Mouse (Mus musculus): ENCODE results near the gene Dennd2c. TPM values are rescaled to one million over a fixed set of nuclear protein-coding genes. Genes with fewer than 3 reads are reported as not detected.

Dennd2c gene
- total and polyA plus RNA-seq, 2 experiments: 0.09 to 0.55 TPM

DNA sequence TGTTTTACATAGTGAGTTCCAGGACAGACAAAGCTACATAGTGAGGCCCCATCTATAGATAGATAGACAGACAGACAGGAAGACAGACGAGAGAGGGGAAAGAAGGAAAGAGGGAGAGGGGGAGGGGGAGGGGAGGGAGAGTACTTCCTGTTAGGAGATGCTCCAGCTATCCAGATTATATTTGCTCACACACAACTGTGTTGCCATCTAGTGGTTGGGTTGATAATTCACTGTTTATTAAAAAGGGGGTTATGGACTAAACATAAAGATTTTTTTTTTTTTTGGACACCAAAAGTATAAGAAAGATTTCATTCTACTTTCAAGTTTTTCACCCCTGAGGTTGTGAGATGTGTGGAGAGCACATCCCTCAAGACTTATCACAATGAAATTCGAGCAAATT is 1.7 kb upstream of the Dennd2c start:
- DNase-seq (ENCODE audit: extremely low read depth, low read depth, low spot score): peak; percentile 19
- no peak overlapping the region for H3K9ac ChIP-seq (ENCODE audit: low read depth, low read length)
- H3K27ac ChIP-seq (replicated peaks; ENCODE audit: insufficient read depth, low read depth, low read length): no peak overlapping the region
- TF ChIP-seq POLR2A (IDR thresholded peaks at IDR 0.05; ENCODE audit: extremely low read depth, insufficient read depth, low read length): no peak
- no peak for TF ChIP-seq CTCF (IDR thresholded peaks at IDR 0.05; ENCODE audit: low read depth, low read length)
- H3K27me3 ChIP-seq (ENCODE audit: control insufficient read depth, insufficient read depth, low read length): no peaks in the 10 kb centered on the region
- H3K36me3 ChIP-seq (ENCODE audit: control insufficient read depth, insufficient read depth, low read length): no peaks in the 10 kb centered on the region
- no peak overlapping the region for H3K4me3 ChIP-seq (ENCODE audit: insufficient read depth, low read depth, low read length)
- no peaks in the 10 kb centered on the region for H3K4me1 ChIP-seq (ENCODE audit: control insufficient read depth, insufficient read depth, low read length)
- WGBS: 61% methylated on average over 2 of the region's 2 CpGs
- no peaks in the 10 kb centered on the region for H3K79me2 ChIP-seq (ENCODE audit: control insufficient read depth, insufficient read depth, low read length)

DNA sequence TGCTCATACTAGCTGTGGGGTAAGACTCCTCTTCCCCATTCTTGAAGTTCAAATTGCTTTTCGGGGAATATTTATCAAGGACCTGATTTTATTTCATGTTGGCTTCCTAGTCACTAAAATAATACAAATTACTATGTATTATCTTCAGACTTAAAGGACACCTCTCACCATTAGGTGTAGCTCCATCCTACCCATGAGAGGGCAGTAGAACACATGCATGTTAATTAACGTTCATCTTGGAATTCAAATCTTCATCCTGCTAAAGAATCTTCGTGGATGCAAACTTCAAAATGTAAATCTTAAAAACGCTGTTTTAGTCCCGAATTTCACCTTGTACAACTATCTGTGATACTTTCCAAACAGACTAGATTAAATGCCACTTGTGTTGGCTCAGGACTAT is 1.2 kb upstream of the Dennd2c start:
- 57% methylated on average over 5 of the region's 5 CpGs for WGBS
- Histone ChIP-seq H3K27me3 (ENCODE audit: control insufficient read depth, insufficient read depth, low read length) (no peaks in the 10 kb centered on the region), H3K4me3 (ENCODE audit: insufficient read depth, low read depth, low read length) (no peak overlapping the region), H3K36me3 (ENCODE audit: control insufficient read depth, insufficient read depth, low read length) (no peaks in the 10 kb centered on the region), H3K79me2 (ENCODE audit: control insufficient read depth, insufficient read depth, low read length) (no peaks in the 10 kb centered on the region), H3K27ac (replicated peaks; ENCODE audit: insufficient read depth, low read depth, low read length) (no peak overlapping the region), H3K4me1 (ENCODE audit: control insufficient read depth, insufficient read depth, low read length) (no peaks in the 10 kb centered on the region), H3K9ac (ENCODE audit: low read depth, low read length) (no peak overlapping the region)
- TF ChIP-seq POLR2A (IDR thresholded peaks at IDR 0.05; ENCODE audit: extremely low read depth, insufficient read depth, low read length) (no peak), CTCF (IDR thresholded peaks at IDR 0.05; ENCODE audit: low read depth, low read length) (no peak)
- DNase-seq (ENCODE audit: extremely low read depth, low read depth, low spot score): no peak

DNA sequence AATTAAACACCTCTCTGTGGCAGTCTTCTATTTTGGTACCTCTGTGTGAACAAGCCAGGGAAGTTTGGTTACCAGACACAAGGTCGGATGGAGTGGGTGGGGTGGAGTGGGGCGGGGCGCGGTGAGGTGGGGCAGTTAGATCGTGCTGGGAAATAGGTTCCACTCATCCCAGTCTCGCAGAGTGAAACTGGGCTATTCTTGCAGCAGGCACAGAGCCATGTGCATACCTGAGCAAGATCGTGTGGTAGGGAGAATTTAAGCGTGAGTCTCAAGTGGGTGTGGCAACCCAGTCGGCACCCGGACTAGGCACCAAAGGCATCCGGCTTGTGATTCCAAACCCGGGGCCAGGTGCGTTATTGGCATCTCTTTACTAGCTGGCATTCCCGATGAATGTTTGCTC is 495 bp upstream of the Dennd2c start:
- peak overlapping the region; percentile 89 for H3K4me3 ChIP-seq (ENCODE audit: insufficient read depth, low read depth, low read length)
- no peaks in the 10 kb centered on the region for H3K36me3 ChIP-seq (ENCODE audit: control insufficient read depth, insufficient read depth, low read length)
- H3K9ac ChIP-seq (ENCODE audit: low read depth, low read length): 0 out of 2 replicates have a peak overlapping the region, but pooled peaks have one; percentile 40
- no peaks in the 10 kb centered on the region for H3K79me2 ChIP-seq (ENCODE audit: control insufficient read depth, insufficient read depth, low read length)
- no peak for DNase-seq (ENCODE audit: extremely low read depth, low read depth, low spot score)
- TF ChIP-seq CTCF (IDR thresholded peaks at IDR 0.05; ENCODE audit: low read depth, low read length): no peak
- TF ChIP-seq POLR2A (IDR thresholded peaks at IDR 0.05; ENCODE audit: extremely low read depth, insufficient read depth, low read length): no peak
- no peaks in the 10 kb centered on the region for H3K4me1 ChIP-seq (ENCODE audit: control insufficient read depth, insufficient read depth, low read length)
- no peak overlapping the region for H3K27ac ChIP-seq (replicated peaks; ENCODE audit: insufficient read depth, low read depth, low read length)
- H3K27me3 ChIP-seq (ENCODE audit: control insufficient read depth, insufficient read depth, low read length): no peaks in the 10 kb centered on the region
- WGBS: 3% methylated on average over 14 of the region's 14 CpGs

DNA sequence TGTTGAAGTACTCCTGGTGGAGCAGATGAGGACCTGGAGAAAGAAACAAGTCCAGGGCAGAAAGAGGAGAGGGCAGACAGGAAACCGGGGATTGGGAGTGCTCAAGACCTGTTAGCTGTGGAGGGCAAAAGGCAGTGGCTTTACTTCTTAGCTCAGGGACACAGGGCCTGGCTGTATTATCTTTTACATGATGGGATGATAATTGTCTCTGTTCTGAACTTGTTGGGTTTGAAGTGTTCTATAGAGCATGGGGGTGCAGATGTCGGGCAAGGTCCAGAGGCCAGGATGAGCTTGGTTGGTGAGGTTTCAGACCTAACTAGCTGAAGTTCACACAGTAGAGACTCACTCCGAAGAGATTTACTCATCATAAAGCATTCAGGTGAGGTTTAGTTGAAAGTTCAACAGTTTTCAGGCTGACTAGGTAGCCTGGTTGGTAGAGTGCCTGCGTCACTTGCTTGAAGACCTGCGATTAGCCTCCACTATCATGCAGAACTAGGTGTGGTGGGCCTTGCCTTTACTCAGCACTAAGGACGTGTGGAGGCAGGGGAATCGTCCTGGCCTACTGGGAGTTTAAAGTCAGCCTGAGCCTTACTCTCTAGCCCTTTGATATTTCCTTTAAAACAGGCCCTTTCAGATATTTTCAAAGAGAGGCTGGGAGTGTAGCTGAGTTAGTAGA is 5.3 kb downstream of the Dennd2c start:
- Histone ChIP-seq H3K36me3 (ENCODE audit: control insufficient read depth, insufficient read depth, low read length) (no peaks in the 10 kb centered on the region), H3K4me3 (ENCODE audit: insufficient read depth, low read depth, low read length) (no peak overlapping the region), H3K79me2 (ENCODE audit: control insufficient read depth, insufficient read depth, low read length) (no peaks in the 10 kb centered on the region), H3K9ac (ENCODE audit: low read depth, low read length) (no peak overlapping the region), H3K4me1 (ENCODE audit: control insufficient read depth, insufficient read depth, low read length) (no peaks in the 10 kb centered on the region), H3K27ac (replicated peaks; ENCODE audit: insufficient read depth, low read depth, low read length) (no peak overlapping the region), H3K27me3 (ENCODE audit: control insufficient read depth, insufficient read depth, low read length) (no peaks in the 10 kb centered on the region)
- no peak for DNase-seq (ENCODE audit: extremely low read depth, low read depth, low spot score)
- WGBS: 86% methylated on average over 7 of the region's 7 CpGs
- TF ChIP-seq POLR2A (IDR thresholded peaks at IDR 0.05; ENCODE audit: extremely low read depth, insufficient read depth, low read length): no peak
- no peak for TF ChIP-seq CTCF (IDR thresholded peaks at IDR 0.05; ENCODE audit: low read depth, low read length)

DNA sequence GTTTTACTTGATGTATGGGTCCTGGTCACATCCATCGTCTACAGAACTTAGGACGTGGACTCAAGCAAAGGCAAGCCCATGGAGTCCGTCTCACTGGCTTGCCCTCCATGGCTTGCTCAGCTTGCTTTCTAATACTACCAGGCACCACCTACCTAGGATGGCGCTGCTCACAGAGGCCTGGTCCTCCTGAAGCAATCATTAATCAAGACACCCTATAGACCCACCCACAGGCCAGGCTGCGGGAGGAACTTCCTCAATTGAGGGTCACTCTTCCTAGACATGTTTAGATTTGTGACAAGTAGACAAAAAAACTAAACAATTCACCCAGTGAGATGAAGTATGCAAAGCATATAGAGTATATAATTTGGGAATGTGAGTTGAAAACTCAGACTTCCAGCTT is 9.8 kb downstream of the Dennd2c start:
- H3K36me3 ChIP-seq (ENCODE audit: control insufficient read depth, insufficient read depth, low read length): no peaks in the 10 kb centered on the region
- no peaks in the 10 kb centered on the region for H3K27me3 ChIP-seq (ENCODE audit: control insufficient read depth, insufficient read depth, low read length)
- no peak overlapping the region for H3K27ac ChIP-seq (replicated peaks; ENCODE audit: insufficient read depth, low read depth, low read length)
- no peaks in the 10 kb centered on the region for H3K4me1 ChIP-seq (ENCODE audit: control insufficient read depth, insufficient read depth, low read length)
- no peak for DNase-seq (ENCODE audit: extremely low read depth, low read depth, low spot score)
- H3K9ac ChIP-seq (ENCODE audit: low read depth, low read length): no peak overlapping the region
- no peak overlapping the region for H3K4me3 ChIP-seq (ENCODE audit: insufficient read depth, low read depth, low read length)
- TF ChIP-seq CTCF (IDR thresholded peaks at IDR 0.05; ENCODE audit: low read depth, low read length): no peak
- TF ChIP-seq POLR2A (IDR thresholded peaks at IDR 0.05; ENCODE audit: extremely low read depth, insufficient read depth, low read length): no peak
- 80% methylated on average over 5 of the region's 5 CpGs for WGBS
- H3K79me2 ChIP-seq (ENCODE audit: control insufficient read depth, insufficient read depth, low read length): no peaks in the 10 kb centered on the region

DNA sequence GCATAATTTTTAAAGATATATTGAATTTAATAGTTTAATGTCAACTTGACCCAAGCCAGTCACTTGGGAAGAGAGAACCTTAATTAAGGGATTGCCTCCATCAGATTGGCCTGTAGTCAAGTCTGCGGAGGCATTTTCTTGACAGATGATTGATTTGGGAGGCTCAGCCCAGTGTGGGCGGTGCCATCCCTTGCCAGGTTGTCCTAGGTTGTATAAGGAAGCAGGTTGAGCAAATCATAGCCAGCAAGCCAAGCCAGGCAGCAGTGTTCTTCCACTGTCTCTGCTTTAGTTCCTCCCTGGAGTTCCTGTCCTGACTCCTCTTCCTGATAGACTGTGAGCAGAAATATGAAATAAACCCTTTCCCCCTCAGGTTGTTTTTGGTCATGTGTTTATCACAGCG is 21.2 kb downstream of the Dennd2c start:
- H3K79me2 ChIP-seq (ENCODE audit: control insufficient read depth, insufficient read depth, low read length): no peaks in the 10 kb centered on the region
- no peak overlapping the region for H3K9ac ChIP-seq (ENCODE audit: low read depth, low read length)
- H3K4me3 ChIP-seq (ENCODE audit: insufficient read depth, low read depth, low read length): no peak overlapping the region
- no peaks in the 10 kb centered on the region for H3K4me1 ChIP-seq (ENCODE audit: control insufficient read depth, insufficient read depth, low read length)
- no peaks in the 10 kb centered on the region for H3K27me3 ChIP-seq (ENCODE audit: control insufficient read depth, insufficient read depth, low read length)
- WGBS: 69% methylated on average over 3 of the region's 3 CpGs
- no peaks in the 10 kb centered on the region for H3K36me3 ChIP-seq (ENCODE audit: control insufficient read depth, insufficient read depth, low read length)
- H3K27ac ChIP-seq (replicated peaks; ENCODE audit: insufficient read depth, low read depth, low read length): no peak overlapping the region
- DNase-seq (ENCODE audit: extremely low read depth, low read depth, low spot score): no peak
- TF ChIP-seq CTCF (IDR thresholded peaks at IDR 0.05; ENCODE audit: low read depth, low read length): no peak

All from liver, adult 2 months (tissue).